Mouse (Mus musculus) forebrain, embryonic 11.5 days (tissue): ENCODE measurements around the gene Crxos. TPM values are rescaled to one million over a fixed set of nuclear protein-coding genes. Genes with fewer than 3 reads are reported as not detected.

Source experiments
- ATAC-seq: fragments of 200-750 bp; cut with Nextera tagmentation; replicated peaks from 2 replicates; pipeline ENCODE4 v1.8.0; 2017; ENCODE audit warnings: moderate TSS enrichment; ENCODE audit not compliant: low FRiP score
- DNase-seq: peaks from one replicate; pipeline ENCODE4 v3.0.0-alpha.2; 2017; ENCODE audit warnings: low spot score
- H3K27ac ChIP-seq: fragments of 300-500 bp; sonication (generic); 2 replicates; pipeline ENCODE4 v1.5.1; 2014; ENCODE audit warnings: low read depth, low read length
- H3K27me3 ChIP-seq: fragments of 300-500 bp; sonication (generic); 2 replicates; pipeline ENCODE4 v1.6.1; 2014; ENCODE audit warnings: mild to moderate bottlenecking, low read length, mixed read lengths; ENCODE audit not compliant: control insufficient read depth, insufficient read depth
- H3K36me3 ChIP-seq: fragments of 300-500 bp; sonication (generic); 2 replicates; pipeline ENCODE4 v1.6.1; 2014; ENCODE audit warnings: mild to moderate bottlenecking, low read length, moderate library complexity, mixed read lengths; ENCODE audit not compliant: control insufficient read depth, insufficient read depth
- H3K4me1 ChIP-seq: fragments of 300-500 bp; sonication (generic); replicated peaks from 2 replicates; pipeline ENCODE4 v1.6.1; 2014; ENCODE audit warnings: low read length, mixed read lengths; ENCODE audit not compliant: control insufficient read depth, insufficient read depth
- H3K4me2 ChIP-seq: fragments of 300-500 bp; sonication (generic); 2 replicates; pipeline ENCODE4 v1.6.1; 2014; ENCODE audit warnings: low read depth, mild to moderate bottlenecking, low read length, moderate library complexity, mixed read lengths; ENCODE audit not compliant: severe bottlenecking
- H3K4me3 ChIP-seq: fragments of 300-500 bp; sonication (generic); 2 replicates; pipeline ENCODE4 v1.5.1; 2014; ENCODE audit warnings: low read depth, low read length
- H3K9ac ChIP-seq: fragments of 300-500 bp; sonication (generic); 2 replicates; pipeline ENCODE4 v1.6.1; 2014; ENCODE audit warnings: low read length
- H3K9me3 ChIP-seq: fragments of 300-500 bp; sonication (generic); 2 replicates; pipeline ENCODE4 v1.6.1; 2016; ENCODE audit warnings: low read length, mixed read lengths; ENCODE audit not compliant: control insufficient read depth
- WGBS: fragments of 180-500 bp; shearing (Covaris S2); extraction: QIAGEN DNeasy Blood & Tissue Kit; methylation state at CpG from one replicate; pipeline ENCODE4 v1.1.7; 2014; 5-methylcytosine and 5-hydroxymethylcytosine counted together
- polyA plus RNA-seq: library from polyadenylated mRNA; unstranded; fragments of >200 nt; fragmentation: Nextera tagmentation; extraction: Ambion mirVana; gene quantifications from 2 replicates; pipeline ENCODE4 v1.2.1, GENCODE M21; 2014

Gene Crxos
- polyA plus RNA-seq, 1 experiment from 2014 or later, result not detected

GRCm38 (mm10) chr7:15916134-15916723, 33.8 kb downstream of the Crxos start:
- no peaks in the 10 kb centered on the region for H3K9me3 ChIP-seq
- no peak overlapping the region for H3K4me2 ChIP-seq
- H3K4me1 ChIP-seq, result peaks cover 8% of the 10 kb centered on the region
- H3K9ac ChIP-seq, result no peak overlapping the region
- WGBS, result 82% methylated on average over 3 of the region's 3 CpGs
- peaks cover 11% of the 10 kb centered on the region for H3K36me3 ChIP-seq
- no peak overlapping the region for H3K4me3 ChIP-seq
- H3K27ac ChIP-seq, result no peak overlapping the region
- ATAC-seq (no peak), DNase-seq (no peak)
- H3K27me3 ChIP-seq, result no peaks in the 10 kb centered on the region

- H3K9ac ChIP-seq, result no peak overlapping the region
- 84% methylated on average over 4 of the region's 4 CpGs for WGBS
- H3K4me3 ChIP-seq, result no peak overlapping the region
- no peak overlapping the region for H3K27ac ChIP-seq
- ATAC-seq, result no peak
- no peak overlapping the region for H3K4me2 ChIP-seq
- no peak for DNase-seq
- H3K36me3 ChIP-seq, result peaks cover 11% of the 10 kb centered on the region
- H3K27me3 ChIP-seq, result no peaks in the 10 kb centered on the region
- peaks cover 8% of the 10 kb centered on the region for H3K4me1 ChIP-seq
- no peaks in the 10 kb centered on the region for H3K9me3 ChIP-seq
Measured at GRCm38 (mm10) chr7:15916996-15917395, 34.6 kb downstream of the Crxos start.

- H3K9ac ChIP-seq, result no peak overlapping the region
- ATAC-seq (no peak), DNase-seq (no peak)
- H3K9me3 ChIP-seq, result no peaks in the 10 kb centered on the region
- no peak overlapping the region for H3K4me2 ChIP-seq
- H3K27ac ChIP-seq, result no peak overlapping the region
- no peaks in the 10 kb centered on the region for H3K27me3 ChIP-seq
- peaks cover 11% of the 10 kb centered on the region for H3K36me3 ChIP-seq
- H3K4me3 ChIP-seq, result no peak overlapping the region
- H3K4me1 ChIP-seq, result peaks cover 12% of the 10 kb centered on the region
Measured at GRCm38 (mm10) chr7:15918371-15918770, 36.0 kb downstream of the Crxos start.

GRCm38 (mm10) chr7:15919947-15920346, 37.5 kb downstream of the Crxos start:
- H3K9me3 ChIP-seq, result no peaks in the 10 kb centered on the region
- H3K27ac ChIP-seq, result no peak overlapping the region
- H3K27me3 ChIP-seq, result no peaks in the 10 kb centered on the region
- H3K9ac ChIP-seq, result no peak overlapping the region
- no peak overlapping the region for H3K4me3 ChIP-seq
- peaks cover 11% of the 10 kb centered on the region for H3K36me3 ChIP-seq
- peaks cover 12% of the 10 kb centered on the region for H3K4me1 ChIP-seq
- DNase-seq (no peak), ATAC-seq (no peak)
- no peak overlapping the region for H3K4me2 ChIP-seq
- 94% methylated on average over 9 of the region's 9 CpGs for WGBS

- Histone ChIP-seq H3K4me1 (peaks cover 12% of the 10 kb centered on the region), H3K9ac (peak overlapping the region; percentile 81), H3K27me3 (no peaks in the 10 kb centered on the region), H3K4me3 (peak overlapping the region; percentile 61), H3K36me3 (peaks cover 11% of the 10 kb centered on the region), H3K4me2 (peak overlapping the region; percentile 72), H3K9me3 (no peaks in the 10 kb centered on the region), H3K27ac (no peak overlapping the region)
- 91% methylated on average over 6 of the region's 6 CpGs for WGBS
- ATAC-seq (no peak), DNase-seq (no peak)
Measured at GRCm38 (mm10) chr7:15920645-15921190, 38.3 kb downstream of the Crxos start.

GRCm38 (mm10) chr7:15921796-15922195, 39.4 kb downstream of the Crxos start:
- Histone ChIP-seq H3K27ac (peak overlapping the region; percentile 63; the same call in 1 of the 2 replicates), H3K4me1 (peaks cover 12% of the 10 kb centered on the region), H3K4me2 (peak overlapping the region; percentile 72), H3K9ac (peak overlapping the region; percentile 81), H3K4me3 (peak overlapping the region; percentile 61), H3K9me3 (no peaks in the 10 kb centered on the region), H3K36me3 (peaks cover 11% of the 10 kb centered on the region), H3K27me3 (no peaks in the 10 kb centered on the region)
- 2% methylated on average over 10 of the region's 10 CpGs for WGBS
- peak; percentile 55 for ATAC-seq
- DNase-seq, result peak; percentile 78

GRCm38 (mm10) chr7:15922220-15922773, 39.9 kb downstream of the Crxos start, which contains the start of gene Selenow:
Gene Selenow (minus strand): TSS chr7:15922402.
- DNase-seq (peak; percentile 94), ATAC-seq (peak; percentile 94)
- no peaks in the 10 kb centered on the region for H3K9me3 ChIP-seq
- peaks cover 11% of the 10 kb centered on the region for H3K36me3 ChIP-seq
- no peaks in the 10 kb centered on the region for H3K27me3 ChIP-seq
- peak within 1 kb of the TSS; percentile 63 for H3K27ac ChIP-seq
- H3K9ac ChIP-seq, result peak within 1 kb of the TSS; percentile 81
- H3K4me2 ChIP-seq, result peak within 1 kb of the TSS; percentile 72
- peak within 1 kb of the TSS; percentile 61 for H3K4me3 ChIP-seq
- peaks cover 12% of the 10 kb centered on the region for H3K4me1 ChIP-seq
- WGBS, result under 1% methylated on average over 33 of the region's 33 CpGs

- ATAC-seq, result peak; percentile 49; the same call in 1 of the 2 replicates
Measured at GRCm38 (mm10) chr7:15929910-15930309, 47.5 kb downstream of the Crxos start.

More at GRCm38 (mm10) chr7:15929910-15930309, 47.5 kb downstream of the Crxos start:
- H3K27ac ChIP-seq, result no peak overlapping the region
- H3K9me3 ChIP-seq, result no peaks in the 10 kb centered on the region
- 54% methylated on average over 4 of the region's 4 CpGs for WGBS
- no peaks in the 10 kb centered on the region for H3K4me1 ChIP-seq
- H3K9ac ChIP-seq, result no peak overlapping the region
- H3K27me3 ChIP-seq, result no peaks in the 10 kb centered on the region
- DNase-seq, result peak; percentile 70
- H3K4me3 ChIP-seq, result no peak overlapping the region
- H3K4me2 ChIP-seq, result no peak overlapping the region
- no peaks in the 10 kb centered on the region for H3K36me3 ChIP-seq
